Mouse (Mus musculus) embryonic facial prominence, embryonic 12.5 days (tissue): ENCODE results near the gene Aldh1a1. TPM values are rescaled to one million over a fixed set of nuclear protein-coding genes. Genes with fewer than 3 reads are reported as not detected.
"Not testable (repeated sequence)": the region's sequence is repeated elsewhere in the genome, so short reads cannot be mapped to it uniquely, and the experiment has no call there.

Experiments used
- ATAC-seq: fragments of 200-750 bp; cut with Nextera tagmentation; 2 replicates; pipeline ENCODE4 v1.8.0; 2017; ENCODE audit not compliant: insufficient number of reproducible peaks, insufficient read depth, low FRiP score, low TSS enrichment
- H3K27ac ChIP-seq: fragments of 300-500 bp; sonication (generic); 2 replicates; pipeline ENCODE4 v1.5.1; 2016; ENCODE audit warnings: mild to moderate bottlenecking
- H3K27me3 ChIP-seq: fragments of 300-500 bp; sonication (generic); 2 replicates; pipeline ENCODE4 v1.6.1; 2016; ENCODE audit warnings: mild to moderate bottlenecking, moderate library complexity
- H3K36me3 ChIP-seq: fragments of 300-500 bp; sonication (generic); 2 replicates; pipeline ENCODE4 v1.6.1; 2016; ENCODE audit warnings: mild to moderate bottlenecking
- H3K4me1 ChIP-seq: fragments of 300-500 bp; sonication (generic); 2 replicates; pipeline ENCODE4 v1.6.1; 2016
- H3K4me2 ChIP-seq: fragments of 300-500 bp; sonication (generic); replicated peaks from 2 replicates; pipeline ENCODE4 v1.6.1; 2016; ENCODE audit warnings: mild to moderate bottlenecking, moderate library complexity
- H3K4me3 ChIP-seq: fragments of 300-500 bp; sonication (generic); 2 replicates; pipeline ENCODE4 v1.5.1; 2016; ENCODE audit warnings: mild to moderate bottlenecking
- H3K9ac ChIP-seq: fragments of 300-500 bp; sonication (generic); 2 replicates; pipeline ENCODE4 v1.6.1; 2016; ENCODE audit warnings: mild to moderate bottlenecking, moderate library complexity
- H3K9me3 ChIP-seq: fragments of 300-500 bp; sonication (generic); 2 replicates; pipeline ENCODE4 v1.6.1; 2016; ENCODE audit warnings: mild to moderate bottlenecking, moderate library complexity
- WGBS: fragments of 180-500 bp; shearing (Covaris S2); methylation state at CpG from one replicate; pipeline ENCODE4 v1.1.7; 2016; 5-methylcytosine and 5-hydroxymethylcytosine counted together
- polyA plus RNA-seq: library from polyadenylated mRNA; unstranded; fragments of >200 nt; fragmentation: Nextera tagmentation; extraction: Ambion mirVana; gene quantifications from 2 replicates; pipeline ENCODE4 v1.2.1, GENCODE M21; 2016

Aldh1a1 gene
- polyA plus RNA-seq, 1 experiment from 2014 or later = 30.5 TPM

- Histone ChIP-seq H3K27ac (no peak overlapping the region), H3K9me3 (no peaks in the 10 kb centered on the region), H3K4me2 (no peak overlapping the region), H3K9ac (no peak overlapping the region), H3K4me3 (no peak overlapping the region), H3K27me3 (no peaks in the 10 kb centered on the region), H3K4me1 (peaks cover 4% of the 10 kb centered on the region; the same call in 1 of the 2 replicates), H3K36me3 (no peaks in the 10 kb centered on the region)
- no peak for ATAC-seq
- 54% methylated on average over 6 of the region's 6 CpGs for WGBS
Observed at GRCm38 (mm10) chr19:20513688-20514361, 21.3 kb downstream of the Aldh1a1 start.

- H3K4me2 ChIP-seq = no peak overlapping the region
- H3K9me3 ChIP-seq = no peaks in the 10 kb centered on the region
- ATAC-seq = no peak
- H3K4me1 ChIP-seq = peaks cover 4% of the 10 kb centered on the region; the same call in 1 of the 2 replicates
- WGBS = 93% methylated on average over 3 of the region's 3 CpGs
- H3K36me3 ChIP-seq = no peaks in the 10 kb centered on the region
- no peak overlapping the region for H3K27ac ChIP-seq
- H3K27me3 ChIP-seq = no peaks in the 10 kb centered on the region
- no peak overlapping the region for H3K4me3 ChIP-seq
- H3K9ac ChIP-seq = no peak overlapping the region
Observed at GRCm38 (mm10) chr19:20516481-20516880, 24.0 kb downstream of the Aldh1a1 start.

- 91% methylated on average over 11 of the region's 11 CpGs for WGBS
- not testable (repeated sequence) for H3K4me1 ChIP-seq, H3K27ac ChIP-seq, H3K27me3 ChIP-seq, H3K4me3 ChIP-seq, H3K4me2 ChIP-seq, H3K9ac ChIP-seq, H3K36me3 ChIP-seq, H3K9me3 ChIP-seq, ATAC-seq
Observed at GRCm38 (mm10) chr19:20529156-20529555, 36.6 kb downstream of the Aldh1a1 start.

- Histone ChIP-seq H3K4me2 (no peak overlapping the region), H3K4me3 (no peak overlapping the region), H3K36me3 (no peaks in the 10 kb centered on the region), H3K9me3 (no peaks in the 10 kb centered on the region), H3K27me3 (no peaks in the 10 kb centered on the region), H3K27ac (no peak overlapping the region), H3K4me1 (no peaks in the 10 kb centered on the region), H3K9ac (no peak overlapping the region)
- ATAC-seq = no peak
- WGBS = 84% methylated on average over 1 of the region's 1 CpGs
Observed at GRCm38 (mm10) chr19:20529921-20530696, 37.6 kb downstream of the Aldh1a1 start.

GRCm38 (mm10) chr19:20536538-20536937 lies 44.0 kb downstream of the Aldh1a1 start:
- Histone ChIP-seq H3K9me3 (no peaks in the 10 kb centered on the region), H3K27me3 (no peaks in the 10 kb centered on the region), H3K4me1 (no peaks in the 10 kb centered on the region), H3K9ac (no peak overlapping the region), H3K4me3 (no peak overlapping the region), H3K36me3 (no peaks in the 10 kb centered on the region), H3K4me2 (no peak overlapping the region), H3K27ac (no peak overlapping the region)
- ATAC-seq = no peak
- 77% methylated on average over 7 of the region's 7 CpGs for WGBS

- ATAC-seq = no peak
- no peaks in the 10 kb centered on the region for H3K9me3 ChIP-seq
Observed at GRCm38 (mm10) chr19:20541044-20541443, 48.5 kb downstream of the Aldh1a1 start.

GRCm38 (mm10) chr19:20541924-20542323 lies 49.4 kb downstream of the Aldh1a1 start:
- ATAC-seq = no peak
- no peaks in the 10 kb centered on the region for H3K4me1 ChIP-seq
- 85% methylated on average over 1 of the region's 1 CpGs for WGBS
- no peaks in the 10 kb centered on the region for H3K27me3 ChIP-seq
- H3K4me3 ChIP-seq = no peak overlapping the region
- no peaks in the 10 kb centered on the region for H3K36me3 ChIP-seq
- H3K9ac ChIP-seq = no peak overlapping the region
- H3K4me2 ChIP-seq = no peak overlapping the region
- no peak overlapping the region for H3K27ac ChIP-seq
- no peaks in the 10 kb centered on the region for H3K9me3 ChIP-seq

More at GRCm38 (mm10) chr19:20541044-20541443, 48.5 kb downstream of the Aldh1a1 start:
- WGBS = 77% methylated on average over 4 of the region's 4 CpGs
- H3K36me3 ChIP-seq = no peaks in the 10 kb centered on the region
- no peak overlapping the region for H3K4me2 ChIP-seq
- H3K4me1 ChIP-seq = no peaks in the 10 kb centered on the region
- H3K27ac ChIP-seq = no peak overlapping the region
- H3K9ac ChIP-seq = no peak overlapping the region
- no peak overlapping the region for H3K4me3 ChIP-seq
- H3K27me3 ChIP-seq = no peaks in the 10 kb centered on the region

GRCm38 (mm10) chr19:20543816-20544215 lies 51.3 kb downstream of the Aldh1a1 start:
- Histone ChIP-seq H3K27me3 (no peaks in the 10 kb centered on the region), H3K4me3 (no peak overlapping the region), H3K9me3 (no peaks in the 10 kb centered on the region), H3K9ac (no peak overlapping the region), H3K4me2 (no peak overlapping the region), H3K4me1 (no peaks in the 10 kb centered on the region), H3K27ac (no peak overlapping the region), H3K36me3 (no peaks in the 10 kb centered on the region)
- WGBS = 41% methylated on average over 1 of the region's 1 CpGs
- ATAC-seq = no peak

GRCm38 (mm10) chr19:20544941-20545340 lies 52.4 kb downstream of the Aldh1a1 start:
- WGBS = 92% methylated on average over 1 of the region's 1 CpGs
- Histone ChIP-seq H3K4me2 (no peak overlapping the region), H3K4me1 (no peaks in the 10 kb centered on the region), H3K9ac (no peak overlapping the region), H3K4me3 (no peak overlapping the region), H3K27ac (no peak overlapping the region), H3K27me3 (no peaks in the 10 kb centered on the region), H3K36me3 (no peaks in the 10 kb centered on the region), H3K9me3 (no peaks in the 10 kb centered on the region)
- ATAC-seq = no peak

- no peaks in the 10 kb centered on the region for H3K27me3 ChIP-seq
- no peaks in the 10 kb centered on the region for H3K4me1 ChIP-seq
- no peak for ATAC-seq
- no peak overlapping the region for H3K27ac ChIP-seq
- H3K4me3 ChIP-seq = no peak overlapping the region
- H3K4me2 ChIP-seq = no peak overlapping the region
- 90% methylated on average over 3 of the region's 3 CpGs for WGBS
- H3K36me3 ChIP-seq = no peaks in the 10 kb centered on the region
- no peaks in the 10 kb centered on the region for H3K9me3 ChIP-seq
- H3K9ac ChIP-seq = no peak overlapping the region
Observed at GRCm38 (mm10) chr19:20547025-20547424, 54.5 kb downstream of the Aldh1a1 start.

- no peak for ATAC-seq
- Histone ChIP-seq H3K27ac (no peak overlapping the region), H3K9me3 (no peaks in the 10 kb centered on the region), H3K9ac (no peak overlapping the region), H3K4me1 (no peaks in the 10 kb centered on the region), H3K36me3 (no peaks in the 10 kb centered on the region), H3K4me2 (no peak overlapping the region), H3K27me3 (no peaks in the 10 kb centered on the region), H3K4me3 (no peak overlapping the region)
- WGBS = 100% methylated on average over 1 of the region's 1 CpGs
Observed at GRCm38 (mm10) chr19:20549409-20549808, 56.9 kb downstream of the Aldh1a1 start.

GRCm38 (mm10) chr19:20555365-20555764 lies 62.9 kb downstream of the Aldh1a1 start:
- Histone ChIP-seq H3K4me3 (no peak overlapping the region), H3K9me3 (no peaks in the 10 kb centered on the region), H3K4me2 (no peak overlapping the region), H3K9ac (no peak overlapping the region), H3K27ac (no peak overlapping the region), H3K4me1 (no peaks in the 10 kb centered on the region), H3K36me3 (no peaks in the 10 kb centered on the region), H3K27me3 (no peaks in the 10 kb centered on the region)
- 81% methylated on average over 1 of the region's 1 CpGs for WGBS
- ATAC-seq = no peak
